Mouse (Mus musculus) heart, adult 8-10 months (tissue): ENCODE measurements at regions not wholly inside any gene's neighbourhood (a gene's known extent, or its start where the extent isn't known, plus 50 kb on each side); places are given as distances from the start of the nearest gene placed in this dataset.

Experiments used
- DNase-seq: peaks from one replicate; pipeline ENCODE4 v3.0.0; 2022; ENCODE audit warnings: low spot score

GRCm38 (mm10) chr8:18311597-18311996 lies 666.5 kb downstream of the Defb40 start:
- no peak for DNase-seq

GRCm38 (mm10) chr8:18310927-18311326 lies 667.1 kb downstream of the Defb40 start:
- DNase-seq, result no peak

- no peak for DNase-seq
These were observed 690.4 kb downstream of the Defb40 start for GRCm38 (mm10) chr8:18287536-18288237.

- no peak for DNase-seq
These were observed 698.1 kb downstream of the Defb40 start for GRCm38 (mm10) chr8:18279932-18280331.

GRCm38 (mm10) chr8:18268301-18268700 lies 709.8 kb downstream of the Defb40 start:
- DNase-seq, result no peak

- no peak for DNase-seq
These were observed 719.6 kb downstream of the Defb40 start for GRCm38 (mm10) chr8:18258287-18258961.

- no peak for DNase-seq
These were observed 731.8 kb downstream of the Defb40 start for GRCm38 (mm10) chr8:18246299-18246698.

- DNase-seq, result no peak
These were observed 760.5 kb downstream of the Defb40 start for GRCm38 (mm10) chr8:18217599-18217998.

GRCm38 (mm10) chr8:18217192-18217591 lies 760.9 kb downstream of the Defb40 start:
- DNase-seq, result no peak

GRCm38 (mm10) chr8:18216516-18216915 lies 761.5 kb downstream of the Defb40 start:
- DNase-seq, result no peak

- DNase-seq, result no peak
These were observed 768.0 kb downstream of the Defb40 start for GRCm38 (mm10) chr8:18210067-18210466.

- DNase-seq, result no peak
These were observed 769.4 kb downstream of the Defb40 start for GRCm38 (mm10) chr8:18208658-18209057.

- DNase-seq, result no peak
These were observed 790.6 kb downstream of the Defb40 start for GRCm38 (mm10) chr8:18187486-18187885.

- DNase-seq, result no peak
These were observed 802.4 kb downstream of the Defb40 start for GRCm38 (mm10) chr8:18175544-18176092.

- DNase-seq, result no peak
These were observed 819.4 kb downstream of the Defb40 start for GRCm38 (mm10) chr8:18158619-18159018.

- no peak for DNase-seq
These were observed 862.6 kb downstream of the Defb40 start for GRCm38 (mm10) chr8:18115333-18116044.

- DNase-seq, result no peak
These were observed 864.8 kb downstream of the Defb40 start for GRCm38 (mm10) chr8:18113262-18113661.

- no peak for DNase-seq
These were observed 868.6 kb downstream of the Defb40 start for GRCm38 (mm10) chr8:18109480-18109879.

GRCm38 (mm10) chr8:18106827-18107226 lies 871.2 kb downstream of the Defb40 start:
- DNase-seq, result no peak

GRCm38 (mm10) chr8:18065456-18065855 lies 912.6 kb downstream of the Defb40 start:
- no peak for DNase-seq

GRCm38 (mm10) chr8:18059526-18059925 lies 918.5 kb downstream of the Defb40 start:
- no peak for DNase-seq

- DNase-seq, result no peak
These were observed 956.9 kb downstream of the Defb40 start for GRCm38 (mm10) chr8:18021196-18021595.
